Mouse (Mus musculus) left cerebral cortex, postnatal 10 days (tissue): ENCODE results near the gene Fyb. TPM values are rescaled to one million over a fixed set of nuclear protein-coding genes. Genes with fewer than 3 reads are reported as not detected.

Experiments used
- DNase-seq, 2 experiments: peaks; one replicate each; pipeline ENCODE4 v3.0.0; 2021 to 2022; ENCODE audit warnings: low spot score in 2 of 2, mixed read lengths in 1 of 2; ENCODE audit errors: extremely low spot score in 1 of 2
- intact Hi-C: fragments of 180-260 bp; cut with DNase I; formaldehyde crosslinking; loops from one replicate; pipeline ENCODE4 v1.15.1; 2025
- total RNA-seq, 2 experiments: library from RNA; stranded (reverse); gene quantifications; 2 replicates each; pipeline ENCODE4 v1.2.3; 2021

Gene Fyb
- total RNA-seq, 2 experiments from 2014 or later: 8.7 to 9.4 TPM

GRCm38 (mm10) chr15:6588192-6588591 is 65.5 kb downstream of the Fyb start:
- intact Hi-C loops: no loop called here
- no peak for DNase-seq

- no peak for DNase-seq
- intact Hi-C loops: no loop called here
These were observed 68.3 kb downstream of the Fyb start for GRCm38 (mm10) chr15:6590846-6591451.

- intact Hi-C loops: no loop called here
- DNase-seq: no peak
These were observed 68.9 kb downstream of the Fyb start for GRCm38 (mm10) chr15:6591527-6591926.

- no peak for DNase-seq
- intact Hi-C loops: no loop called here
These were observed 70.1 kb downstream of the Fyb start for GRCm38 (mm10) chr15:6592561-6593253.

- intact Hi-C loops: no loop called here
These were observed 70.6 kb downstream of the Fyb start for GRCm38 (mm10) chr15:6593254-6593623.

GRCm38 (mm10) chr15:6598626-6599025 is 76.0 kb downstream of the Fyb start:
- intact Hi-C loops: no loop called here
- DNase-seq: no peak

More at GRCm38 (mm10) chr15:6593254-6593623, 70.6 kb downstream of the Fyb start:
- DNase-seq: no peak

- intact Hi-C loops: no loop called here
These were observed 77.7 kb downstream of the Fyb start for GRCm38 (mm10) chr15:6600314-6600713.

GRCm38 (mm10) chr15:6601330-6601729 is 78.7 kb downstream of the Fyb start:
- intact Hi-C loops: no loop called here
- DNase-seq: no peak

More at GRCm38 (mm10) chr15:6600314-6600713, 77.7 kb downstream of the Fyb start:
- DNase-seq: no peak

GRCm38 (mm10) chr15:6602003-6602402 is 79.3 kb downstream of the Fyb start:
- DNase-seq: no peak
- intact Hi-C loops: no loop called here

- no peak for DNase-seq
- intact Hi-C loops: no loop called here
These were observed 88.0 kb downstream of the Fyb start for GRCm38 (mm10) chr15:6610703-6611102.

- no peak for DNase-seq
- intact Hi-C loops: no loop called here
These were observed 90.2 kb downstream of the Fyb start for GRCm38 (mm10) chr15:6612835-6613234.

- no peak for DNase-seq
These were observed 93.9 kb downstream of the Fyb start for GRCm38 (mm10) chr15:6616382-6617149.

GRCm38 (mm10) chr15:6619558-6620316 is 97.1 kb downstream of the Fyb start:
- no peak for DNase-seq
- intact Hi-C loops: no loop called here

More at GRCm38 (mm10) chr15:6616382-6617149, 93.9 kb downstream of the Fyb start:
- intact Hi-C loops: no loop called here

GRCm38 (mm10) chr15:6622512-6622911 is 99.9 kb downstream of the Fyb start:
- DNase-seq: peak; percentile 45 to 86
- intact Hi-C loops: no loop called here

GRCm38 (mm10) chr15:6623529-6624228 is 101.0 kb downstream of the Fyb start:
- intact Hi-C loops: no loop called here
- DNase-seq: no peak

GRCm38 (mm10) chr15:6624365-6625182 is 101.9 kb downstream of the Fyb start:
- intact Hi-C loops: loop anchor here (5.0 kb wide), 1 partner anchor 387 kb away; no protein-coding TSS in a partner anchor

GRCm38 (mm10) chr15:6625607-6626033 is 103.0 kb downstream of the Fyb start:
- DNase-seq: peak; percentile 36 to 47
- intact Hi-C loops: loop anchor here (5.0 kb wide), 1 partner anchor 388 kb away; no protein-coding TSS in a partner anchor

More at GRCm38 (mm10) chr15:6624365-6625182, 101.9 kb downstream of the Fyb start:
- DNase-seq: peak; percentile 11 to 39
